Mouse (Mus musculus): ENCODE data around the gene Efcab2.

GRCm38 (mm10) chr1:178357776-178358710, 47.8 kb upstream of the Efcab2 start:
- TF ChIP-seq CTCF (IDR thresholded peaks at IDR 0.05; ENCODE audit: borderline replicate concordance, control insufficient read depth, extremely low read depth, insufficient read depth, low read length, poor library complexity), result no peak
- no peak for TF ChIP-seq POLR2A (IDR thresholded peaks at IDR 0.05; ENCODE audit: control insufficient read depth, extremely low read depth, insufficient read depth, low read length, poor library complexity)
